Mouse (Mus musculus): Measurements from ENCODE around the gene Shank1.
A peak's percentile ranks its signal among the peaks of the same experiment; 100 is the strongest.

Gene Shank1

DNA sequence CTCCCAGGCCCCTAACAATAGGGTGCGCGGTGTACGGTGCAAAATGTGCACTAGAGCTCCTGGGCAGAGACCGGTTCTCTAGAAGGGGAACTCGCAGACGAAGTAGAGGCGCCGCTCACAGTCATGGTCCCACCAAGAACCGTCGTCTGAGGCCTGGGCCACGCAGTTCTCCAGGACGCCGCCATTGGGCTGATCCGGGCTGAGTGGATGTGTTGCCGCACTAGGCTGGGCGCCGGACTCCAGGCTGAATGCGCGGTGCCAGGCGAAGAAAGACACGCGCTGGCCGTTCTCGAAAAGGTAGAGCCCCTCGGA lies 5.6 kb upstream of the Shank1 start:
- DNase-seq (ENCODE audit: extremely low read depth, low read depth), result no peak

GRCm38 (mm10) chr7:44304775-44305641 lies 5.0 kb upstream of the Shank1 start:
- DNase-seq (ENCODE audit: extremely low read depth, low read depth), result peak; percentile 97

DNA sequence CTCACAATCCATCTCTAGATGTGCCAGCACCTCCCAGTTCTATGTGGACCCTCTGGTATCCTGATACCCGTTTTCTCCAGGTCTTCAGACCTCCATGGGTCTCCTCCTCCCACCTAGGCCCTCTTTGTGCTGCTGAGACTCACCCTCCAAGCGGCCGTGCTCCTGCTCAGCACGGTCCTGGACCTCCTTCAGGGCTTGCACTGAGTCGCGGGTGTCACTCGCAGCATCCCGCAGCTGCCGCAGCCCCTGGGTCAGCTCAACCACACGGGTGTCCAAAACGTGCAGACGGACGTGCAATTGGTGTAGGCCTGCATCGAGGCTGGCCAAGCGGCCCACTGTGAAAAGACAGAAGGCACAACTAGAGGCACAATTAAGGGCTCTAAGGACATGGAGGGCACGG lies 4.4 kb upstream of the Shank1 start:
- DNase-seq (ENCODE audit: extremely low read depth, low read depth), result no peak

- DNase-seq (ENCODE audit: extremely low read depth, low read depth), result no peak
Observed at GRCm38 (mm10) chr7:44306516-44307240, 3.4 kb upstream of the Shank1 start, which contains the start of gene Clec11a. Clec11a (minus strand) TSS chr7:44306902.

- DNase-seq (ENCODE audit: extremely low read depth, low read depth), result no peak
Observed at GRCm38 (mm10) chr7:44307261-44308020, 2.6 kb upstream of the Shank1 start.

DNA sequence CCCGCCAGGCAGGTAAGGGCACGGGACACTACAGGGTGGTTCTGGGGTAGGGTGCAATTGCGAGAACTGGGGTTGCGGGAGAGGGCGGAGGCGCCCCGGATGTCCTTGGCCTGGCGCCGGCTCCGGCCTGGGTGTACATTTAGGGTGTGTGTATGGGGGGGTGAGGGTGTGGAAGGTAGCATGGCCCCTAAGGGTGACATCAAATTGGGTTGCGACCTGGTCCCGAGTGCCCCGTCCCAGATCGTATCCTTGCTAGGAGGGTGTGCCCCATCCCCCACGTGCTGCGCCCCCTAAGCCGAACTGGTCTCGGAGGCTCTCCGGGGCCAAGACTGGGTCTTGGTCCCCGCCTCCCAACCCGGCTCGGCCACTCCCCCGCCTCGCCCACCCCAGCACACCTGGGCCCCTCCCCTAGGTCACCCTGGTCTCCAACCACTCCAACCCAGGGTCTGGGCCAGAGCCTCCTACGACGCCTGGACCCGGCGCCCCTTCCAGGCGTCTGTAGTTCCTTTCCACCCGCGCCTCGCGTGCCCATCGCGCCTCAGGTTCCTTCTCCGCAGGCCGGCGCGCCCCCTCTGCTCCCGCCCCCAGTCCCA lies 328 bp downstream of the Shank1 start:
- no peak for DNase-seq (ENCODE audit: extremely low read depth, low read depth)

GRCm38 (mm10) chr7:44310878-44311712 lies 1.0 kb downstream of the Shank1 start:
- DNase-seq (ENCODE audit: extremely low read depth, low read depth), result no peak

- DNase-seq (ENCODE audit: extremely low read depth, low read depth), result no peak
Observed at GRCm38 (mm10) chr7:44311713-44312304, 1.8 kb downstream of the Shank1 start.

GRCm38 (mm10) chr7:44312484-44312883 lies 2.4 kb downstream of the Shank1 start:
- no peak for DNase-seq (ENCODE audit: extremely low read depth, low read depth)

DNA sequence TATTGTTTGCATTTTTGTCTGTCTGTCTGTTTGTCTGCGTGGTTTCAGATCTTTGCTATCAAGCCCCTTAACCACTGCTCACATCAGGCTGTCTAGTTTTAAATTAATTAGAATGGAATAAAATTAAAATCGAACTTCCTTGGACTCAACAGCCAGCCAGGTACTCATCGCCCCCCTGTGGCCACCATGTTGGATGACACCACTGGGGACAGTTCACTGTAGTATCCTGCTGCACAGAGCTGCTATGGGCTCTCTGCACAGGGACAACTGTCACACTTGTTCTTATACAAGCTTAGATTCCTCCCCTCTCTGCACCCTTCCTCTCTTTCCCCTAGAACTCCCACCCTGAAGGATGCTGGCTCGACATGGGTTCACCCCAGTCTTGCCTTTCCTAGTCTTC lies 7.9 kb downstream of the Shank1 start:
- no peak for DNase-seq (ENCODE audit: extremely low read depth, low read depth)

- no peak for DNase-seq (ENCODE audit: extremely low read depth, low read depth)
Observed at GRCm38 (mm10) chr7:44320886-44321285, 10.8 kb downstream of the Shank1 start.

- no peak for DNase-seq (ENCODE audit: extremely low read depth, low read depth)
Observed at GRCm38 (mm10) chr7:44322290-44322689, 12.2 kb downstream of the Shank1 start.

GRCm38 (mm10) chr7:44326614-44327013 lies 16.6 kb downstream of the Shank1 start:
- no peak for DNase-seq (ENCODE audit: extremely low read depth, low read depth)

GRCm38 (mm10) chr7:44332336-44332735 lies 22.3 kb downstream of the Shank1 start:
- DNase-seq (ENCODE audit: extremely low read depth, low read depth), result no peak

GRCm38 (mm10) chr7:44334139-44334538 lies 24.1 kb downstream of the Shank1 start:
- no peak for DNase-seq (ENCODE audit: extremely low read depth, low read depth)

DNA sequence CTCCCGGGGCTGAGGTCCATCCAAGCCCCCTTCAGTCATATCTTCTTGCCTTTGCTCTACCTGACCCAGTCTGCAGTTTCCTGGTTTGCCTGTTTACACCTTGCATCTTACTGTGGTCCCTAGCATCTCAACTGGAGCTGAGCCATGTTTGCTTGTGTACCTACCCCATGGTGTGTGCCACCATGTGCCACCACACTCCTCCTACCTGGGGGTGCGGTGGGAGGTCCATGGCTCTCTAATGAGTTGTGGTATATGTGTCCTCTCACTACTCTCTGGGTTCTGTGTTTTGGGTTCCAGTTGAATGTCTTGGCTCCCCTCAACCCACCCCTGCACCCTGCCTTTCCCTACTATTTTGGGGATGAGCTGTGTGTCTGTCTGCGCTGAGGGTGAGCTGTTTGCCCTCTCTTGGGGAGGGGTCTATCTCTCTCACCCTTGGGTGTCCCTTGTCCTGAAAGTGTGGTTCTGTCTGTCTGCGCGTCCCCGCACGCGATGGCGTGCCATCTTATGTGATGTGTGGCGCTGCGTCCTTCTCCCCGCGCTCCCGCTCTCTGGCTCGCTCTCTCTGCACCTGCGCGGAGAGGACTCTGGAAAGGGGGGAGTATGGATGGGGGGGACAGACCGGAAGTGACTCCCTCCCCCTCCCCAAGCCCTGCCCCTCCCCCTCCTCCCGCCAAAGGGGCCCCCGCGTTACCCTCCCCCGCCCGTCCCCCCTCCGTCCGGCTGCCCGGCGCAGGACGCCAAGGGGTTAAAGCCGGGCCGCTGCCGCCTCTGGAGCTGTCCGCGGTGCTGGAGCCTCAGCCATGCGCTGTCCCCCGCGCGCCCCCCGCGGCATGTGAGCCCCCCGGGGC lies 25.2 kb downstream of the Shank1 start:
- no peak for DNase-seq (ENCODE audit: extremely low read depth, low read depth)

DNA sequence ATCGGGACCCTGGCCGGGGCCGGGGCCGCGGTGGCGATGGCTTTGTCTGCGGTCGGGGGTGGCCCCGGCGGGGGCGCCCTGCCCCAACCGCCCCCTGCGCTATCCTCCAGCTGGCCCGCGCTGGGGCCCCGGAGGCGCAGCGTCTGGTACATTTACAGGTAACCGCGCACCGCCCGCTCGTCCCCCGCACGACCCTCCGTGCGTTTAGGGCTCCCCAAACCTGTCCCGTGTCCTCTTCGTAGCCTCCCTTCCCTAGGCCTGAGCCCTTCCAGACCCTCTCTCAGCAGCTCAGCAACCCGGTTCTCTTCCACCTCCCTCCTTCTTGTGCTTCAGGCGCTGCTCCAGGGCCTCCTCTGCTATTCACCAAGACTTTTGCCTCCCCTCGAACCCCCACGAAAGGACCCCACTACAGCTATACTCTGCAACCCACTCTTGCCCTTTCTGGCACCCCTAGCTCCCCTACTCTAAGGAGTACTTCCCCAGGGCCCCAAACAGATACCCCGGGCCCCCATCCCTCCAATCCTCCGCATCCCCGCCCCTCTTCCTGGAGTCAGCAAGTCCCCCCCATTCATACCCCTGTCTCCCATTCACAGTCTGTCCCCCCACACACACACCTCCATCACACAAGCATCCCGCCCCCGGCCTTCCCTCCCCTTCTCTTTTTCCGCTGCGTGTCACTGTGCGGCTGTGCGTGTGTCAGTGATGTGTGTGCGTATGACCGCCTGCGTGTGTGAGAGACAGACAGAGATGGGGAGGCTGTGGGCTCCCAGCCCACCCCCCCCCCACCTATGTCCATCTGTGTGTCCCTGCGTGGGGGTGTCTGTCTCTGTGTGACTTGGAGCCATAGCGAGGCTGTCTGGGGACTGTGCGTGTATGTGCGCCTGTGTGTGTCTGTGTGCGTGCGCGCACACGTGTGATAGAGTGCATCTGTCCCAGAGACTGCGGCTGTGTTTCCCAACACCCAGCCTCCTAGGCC lies 26.3 kb downstream of the Shank1 start:
- no peak for DNase-seq (ENCODE audit: extremely low read depth, low read depth)

Data from MEL-GATA-1-ER (cell line).